Mouse (Mus musculus) testis, adult 2 months (tissue): ENCODE data around the gene Olfr987.

Experiments
- CTCF ChIP-seq: fragments of 200-500 bp; IDR thresholded peaks from 2 replicates; pipeline ENCODE4 v1.5.1; 2012; ENCODE audit warnings: low read depth, mild to moderate bottlenecking, inconsistent platforms, low read length, moderate library complexity; ENCODE audit not compliant: control insufficient read depth, insufficient read depth, insufficient replicate concordance
- POLR2A ChIP-seq: fragments of 200-500 bp; IDR thresholded peaks from 2 replicates; pipeline ENCODE4 v1.6.1; 2012; ENCODE audit warnings: low read depth, mild to moderate bottlenecking, inconsistent platforms, low read length, moderate library complexity; ENCODE audit not compliant: control insufficient read depth

DNA sequence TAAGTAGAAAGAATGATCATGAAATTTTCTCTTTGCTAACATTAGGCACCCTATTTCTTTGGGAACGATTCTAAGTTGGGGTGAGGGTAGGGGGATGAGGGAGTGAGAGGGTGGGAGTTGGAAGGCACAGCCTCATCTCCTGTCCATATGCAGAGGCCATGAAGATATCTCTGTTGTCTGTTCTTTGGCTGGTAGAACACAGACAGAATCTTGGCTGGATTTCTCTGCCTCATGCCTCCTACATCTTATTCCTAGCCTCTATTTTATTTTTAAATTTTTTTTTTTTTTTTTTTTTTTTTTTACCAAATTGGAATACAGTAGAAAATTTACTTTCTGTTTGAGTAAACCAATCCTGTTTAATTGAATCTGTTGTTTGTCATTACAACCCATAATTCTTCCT lies 53.7 kb downstream of the Olfr987 start:
- TF ChIP-seq CTCF (no peak), POLR2A (no peak)
